Mouse (Mus musculus): ENCODE measurements around the gene Fam178b. TPM values are rescaled to one million over a fixed set of nuclear protein-coding genes. Genes with fewer than 3 reads are reported as not detected.

The Fam178b gene
- polyA plus RNA-seq, 1 experiment from 2014 or later: 1.2 TPM

DNA sequence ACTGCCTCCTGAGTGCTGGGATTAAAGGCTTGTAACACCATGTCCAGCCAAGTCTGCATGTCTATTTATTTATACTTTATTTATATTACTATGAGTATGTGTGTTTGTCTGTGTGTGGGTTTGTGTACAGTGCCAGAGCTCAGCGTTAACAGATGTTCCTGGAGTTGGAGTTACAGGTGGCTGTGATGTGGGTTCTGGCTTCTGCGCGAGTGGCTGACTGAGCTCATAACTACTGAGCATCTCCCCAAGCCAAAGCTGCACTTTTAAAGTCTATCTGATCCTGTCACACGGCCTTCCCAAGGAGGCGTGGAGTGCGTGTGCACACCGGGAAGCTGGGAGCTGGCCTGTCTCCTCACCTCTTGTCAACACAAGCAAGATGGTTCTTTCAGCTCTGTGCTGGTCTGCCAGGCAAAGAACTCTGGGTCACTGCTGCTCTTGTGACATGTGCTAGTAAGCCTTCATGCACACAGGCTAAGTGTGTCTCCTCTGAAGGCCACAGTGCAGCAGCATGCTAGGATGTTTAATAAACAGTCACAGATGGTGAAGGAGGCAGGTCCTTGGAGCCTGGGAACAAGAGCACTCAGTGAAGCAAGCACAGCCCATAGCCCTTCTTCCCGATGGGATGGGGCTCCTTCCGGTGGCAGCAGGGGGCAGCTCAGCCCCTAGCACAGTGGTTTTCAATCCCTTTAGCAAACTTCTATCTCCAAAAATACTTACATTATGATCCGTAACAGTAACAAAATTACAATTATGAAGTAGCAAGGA, 87.6 kb downstream of the Fam178b start:
- Histone ChIP-seq H3K4me2 (no peak overlapping the region), H3K27me3 (no peaks in the 10 kb centered on the region), H3K9me3 (no peaks in the 10 kb centered on the region), H3K9ac (no peak overlapping the region), H3K4me1 (peaks cover 15% of the 10 kb centered on the region), H3K27ac (peak overlapping the region; percentile 35; the same call in 1 of the 2 replicates), H3K36me3 (no peaks in the 10 kb centered on the region), H3K4me3 (no peak overlapping the region)
- ATAC-seq (ENCODE audit: insufficient number of reproducible peaks, low FRiP score, low TSS enrichment, low read depth): no peak
- WGBS: 49% methylated on average over 10 of the region's 10 CpGs

- ATAC-seq (ENCODE audit: insufficient number of reproducible peaks, low FRiP score, low TSS enrichment, low read depth): no peak
- no peaks in the 10 kb centered on the region for H3K36me3 ChIP-seq
Measured at GRCm38 (mm10) chr1:36593099-36593498, 89.9 kb downstream of the Fam178b start.

GRCm38 (mm10) chr1:36591408-36591807, 91.6 kb downstream of the Fam178b start:
- H3K4me1 ChIP-seq: peaks cover 46% of the 10 kb centered on the region
- no peaks in the 10 kb centered on the region for H3K36me3 ChIP-seq
- H3K4me2 ChIP-seq: no peak overlapping the region
- H3K9me3 ChIP-seq: no peaks in the 10 kb centered on the region
- WGBS: 79% methylated on average over 2 of the region's 2 CpGs
- no peak overlapping the region for H3K4me3 ChIP-seq
- no peak for ATAC-seq (ENCODE audit: insufficient number of reproducible peaks, low FRiP score, low TSS enrichment, low read depth)
- no peaks in the 10 kb centered on the region for H3K27me3 ChIP-seq
- no peak overlapping the region for H3K9ac ChIP-seq
- no peak overlapping the region for H3K27ac ChIP-seq

More at GRCm38 (mm10) chr1:36593099-36593498, 89.9 kb downstream of the Fam178b start:
- no peaks in the 10 kb centered on the region for H3K27me3 ChIP-seq
- no peak overlapping the region for H3K4me3 ChIP-seq
- no peaks in the 10 kb centered on the region for H3K9me3 ChIP-seq
- no peak overlapping the region for H3K27ac ChIP-seq
- H3K4me1 ChIP-seq: peaks cover 37% of the 10 kb centered on the region
- 17% methylated on average over 1 of the region's 1 CpGs for WGBS
- H3K4me2 ChIP-seq: no peak overlapping the region
- H3K9ac ChIP-seq: no peak overlapping the region

DNA sequence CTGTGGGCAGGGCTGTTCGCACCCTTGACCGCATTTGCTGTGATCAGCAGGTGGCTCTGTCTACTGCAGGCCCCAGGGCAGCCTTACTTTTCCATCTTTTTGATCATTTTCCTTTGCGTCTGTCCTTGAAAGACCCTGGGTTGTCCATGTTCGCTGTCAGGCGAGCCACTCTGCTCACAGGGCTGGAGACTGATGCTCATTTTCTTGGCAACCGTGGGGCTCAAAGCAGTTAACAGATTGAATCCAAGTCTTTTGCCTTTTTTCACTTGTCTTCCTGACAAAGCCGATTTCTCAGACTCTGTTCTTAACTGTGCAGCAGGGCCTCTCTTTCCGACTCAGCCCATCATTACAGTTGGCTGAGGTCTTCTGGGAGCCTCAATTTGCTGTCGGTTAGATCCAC, 92.3 kb downstream of the Fam178b start:
- Histone ChIP-seq H3K9ac (no peak overlapping the region), H3K9me3 (no peaks in the 10 kb centered on the region), H3K27me3 (no peaks in the 10 kb centered on the region), H3K27ac (no peak overlapping the region; the same call in 1 of the 2 replicates), H3K4me3 (no peak overlapping the region), H3K4me1 (peaks cover 42% of the 10 kb centered on the region), H3K36me3 (no peaks in the 10 kb centered on the region), H3K4me2 (no peak overlapping the region)
- ATAC-seq (ENCODE audit: insufficient number of reproducible peaks, low FRiP score, low TSS enrichment, low read depth): no peak
- 64% methylated on average over 9 of the region's 9 CpGs for whole genome bisulfite sequencing

DNA sequence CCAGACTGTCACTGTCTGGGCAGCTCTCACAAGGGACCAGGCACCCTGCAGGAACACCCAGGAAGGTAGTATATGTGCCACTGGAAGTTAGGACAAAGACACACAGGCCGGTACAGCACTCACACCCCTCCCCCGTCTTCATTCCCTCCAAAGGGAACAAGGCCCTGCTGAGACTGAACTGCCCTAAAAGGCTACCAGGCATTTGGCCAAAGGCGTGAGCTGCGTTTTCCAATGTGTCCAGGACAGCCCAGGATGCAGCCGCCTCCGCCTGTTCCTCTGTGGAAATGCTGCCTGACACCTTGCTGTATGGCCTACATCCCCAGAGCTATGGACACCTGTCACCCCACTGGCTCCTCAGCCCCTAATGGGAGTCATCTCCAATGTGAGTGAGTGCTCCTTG, 93.5 kb downstream of the Fam178b start:
- no peak overlapping the region for H3K9ac ChIP-seq
- no peaks in the 10 kb centered on the region for H3K36me3 ChIP-seq
- no peak overlapping the region for H3K4me3 ChIP-seq
- no peaks in the 10 kb centered on the region for H3K27me3 ChIP-seq
- ATAC-seq (ENCODE audit: insufficient number of reproducible peaks, low FRiP score, low TSS enrichment, low read depth): no peak
- no peak overlapping the region for H3K4me2 ChIP-seq
- H3K27ac ChIP-seq: peak overlapping the region; percentile 87
- no peaks in the 10 kb centered on the region for H3K9me3 ChIP-seq
- peaks cover 39% of the 10 kb centered on the region for H3K4me1 ChIP-seq
- WGBS: 44% methylated on average over 6 of the region's 6 CpGs

DNA sequence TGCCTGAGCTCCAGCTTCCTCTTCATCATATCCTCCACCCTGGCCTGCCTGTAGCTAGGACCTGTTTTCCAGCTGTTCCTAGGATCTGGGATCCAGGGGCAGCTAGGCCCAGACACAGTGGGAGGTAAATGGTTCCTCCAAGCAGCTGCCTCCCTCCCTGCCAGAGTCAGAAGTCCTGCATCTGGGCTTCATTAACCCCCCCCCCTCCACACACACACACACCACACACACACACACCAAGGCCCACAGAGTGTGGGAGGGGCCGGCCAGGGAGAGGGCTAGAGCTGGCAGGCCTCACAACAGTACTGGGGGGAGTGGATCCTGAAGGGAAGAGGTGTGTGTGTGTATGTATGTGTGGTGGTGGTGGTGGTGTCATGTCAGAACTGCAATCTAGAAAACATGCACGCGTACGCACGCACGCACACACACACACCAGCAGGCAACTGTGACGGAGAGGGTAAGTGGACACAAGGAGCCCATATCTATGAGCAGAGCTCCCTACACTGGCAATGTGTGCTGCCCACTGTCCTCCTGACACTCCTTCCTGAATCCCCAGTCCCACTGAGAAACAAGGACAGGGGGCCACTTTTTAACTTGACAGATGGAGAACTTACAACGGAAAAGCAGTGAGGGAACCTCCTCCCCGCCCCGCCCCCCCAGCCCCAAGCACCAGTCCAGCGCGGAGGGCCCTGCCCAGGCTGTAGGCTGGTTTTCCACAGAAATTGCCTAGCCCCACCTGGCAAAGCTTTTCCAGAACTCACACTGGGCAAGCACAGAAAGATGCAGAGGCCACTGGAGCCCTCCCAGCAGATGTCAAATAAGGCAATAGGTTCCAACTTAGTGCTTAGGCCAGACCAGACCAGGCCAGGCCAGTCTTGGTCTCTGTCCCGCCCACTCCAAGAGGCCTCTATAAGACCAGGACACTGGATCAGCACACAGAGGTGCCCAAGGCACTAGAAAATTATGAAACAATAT, 94.2 kb downstream of the Fam178b start:
- Histone ChIP-seq H3K4me1 (peaks cover 46% of the 10 kb centered on the region), H3K27ac (peak overlapping the region; percentile 87), H3K9me3 (no peaks in the 10 kb centered on the region), H3K9ac (no peak overlapping the region), H3K27me3 (no peaks in the 10 kb centered on the region), H3K36me3 (no peaks in the 10 kb centered on the region), H3K4me3 (no peak overlapping the region), H3K4me2 (peak overlapping the region; percentile 17; the same call in 1 of the 2 replicates)
- ATAC-seq (ENCODE audit: insufficient number of reproducible peaks, low FRiP score, low TSS enrichment, low read depth): peak; percentile 87
- 37% methylated on average over 13 of the region's 13 CpGs for WGBS

GRCm38 (mm10) chr1:36587860-36588259, 95.1 kb downstream of the Fam178b start:
- H3K9me3 ChIP-seq: no peaks in the 10 kb centered on the region
- H3K27ac ChIP-seq: peak overlapping the region; percentile 87
- no peak overlapping the region for H3K9ac ChIP-seq
- H3K4me1 ChIP-seq: peaks cover 53% of the 10 kb centered on the region
- H3K4me2 ChIP-seq: no peak overlapping the region
- no peak overlapping the region for H3K4me3 ChIP-seq
- no peaks in the 10 kb centered on the region for H3K36me3 ChIP-seq
- WGBS: 89% methylated on average over 6 of the region's 6 CpGs
- no peaks in the 10 kb centered on the region for H3K27me3 ChIP-seq
- ATAC-seq (ENCODE audit: insufficient number of reproducible peaks, low FRiP score, low TSS enrichment, low read depth): no peak

- WGBS: 28% methylated on average over 4 of the region's 4 CpGs
- no peaks in the 10 kb centered on the region for H3K9me3 ChIP-seq
- H3K4me2 ChIP-seq: no peak overlapping the region
- peaks cover 55% of the 10 kb centered on the region for H3K4me1 ChIP-seq
- no peak overlapping the region for H3K9ac ChIP-seq
- H3K36me3 ChIP-seq: no peaks in the 10 kb centered on the region
- H3K27ac ChIP-seq: no peak overlapping the region
- no peak overlapping the region for H3K4me3 ChIP-seq
- no peak for ATAC-seq (ENCODE audit: insufficient number of reproducible peaks, low FRiP score, low TSS enrichment, low read depth)
- H3K27me3 ChIP-seq: no peaks in the 10 kb centered on the region
Measured at GRCm38 (mm10) chr1:36586288-36586687, 96.7 kb downstream of the Fam178b start.

DNA sequence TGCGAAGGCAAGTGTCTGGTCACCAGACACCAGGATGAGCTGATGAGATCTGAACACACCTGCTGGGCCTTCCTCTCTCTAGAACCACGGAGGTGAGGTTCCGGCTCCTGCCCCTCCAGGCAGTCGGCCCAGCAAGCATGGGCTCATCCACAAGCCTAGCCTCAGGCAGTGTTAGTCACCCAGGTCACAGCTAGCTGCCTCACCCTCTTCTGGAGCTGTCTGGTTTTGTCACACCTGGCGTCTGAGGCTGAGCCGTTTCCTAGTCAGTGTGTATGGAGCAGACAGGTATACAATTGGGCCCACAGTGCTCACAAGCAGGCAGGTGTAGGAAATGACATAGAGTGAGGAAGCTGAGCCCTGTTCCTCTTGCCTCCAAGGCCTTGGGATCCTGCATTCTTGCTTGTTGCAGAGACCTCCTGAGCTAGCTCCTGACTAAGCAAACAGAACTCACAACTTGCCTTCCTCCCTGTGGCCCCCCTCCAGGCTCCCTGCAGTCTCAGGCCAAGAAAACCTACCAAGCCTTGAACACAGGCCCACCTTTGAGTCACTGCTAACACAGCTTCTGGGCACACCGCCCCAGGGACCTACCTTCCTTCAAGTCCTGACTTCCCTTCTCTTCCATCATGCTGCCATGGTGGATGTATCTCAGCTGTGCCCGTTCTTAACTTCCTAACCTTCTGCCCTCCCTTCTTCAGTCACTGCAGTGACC, 99.4 kb downstream of the Fam178b start:
- no peak for ATAC-seq (ENCODE audit: insufficient number of reproducible peaks, low FRiP score, low TSS enrichment, low read depth)
- WGBS: 68% methylated on average over 8 of the region's 8 CpGs
- H3K4me2 ChIP-seq: no peak overlapping the region
- H3K9me3 ChIP-seq: no peaks in the 10 kb centered on the region
- H3K4me1 ChIP-seq: peaks cover 56% of the 10 kb centered on the region
- H3K9ac ChIP-seq: no peak overlapping the region
- H3K27ac ChIP-seq: peak overlapping the region; percentile 17; the same call in 1 of the 2 replicates
- H3K27me3 ChIP-seq: no peaks in the 10 kb centered on the region
- no peaks in the 10 kb centered on the region for H3K36me3 ChIP-seq
- no peak overlapping the region for H3K4me3 ChIP-seq

DNA sequence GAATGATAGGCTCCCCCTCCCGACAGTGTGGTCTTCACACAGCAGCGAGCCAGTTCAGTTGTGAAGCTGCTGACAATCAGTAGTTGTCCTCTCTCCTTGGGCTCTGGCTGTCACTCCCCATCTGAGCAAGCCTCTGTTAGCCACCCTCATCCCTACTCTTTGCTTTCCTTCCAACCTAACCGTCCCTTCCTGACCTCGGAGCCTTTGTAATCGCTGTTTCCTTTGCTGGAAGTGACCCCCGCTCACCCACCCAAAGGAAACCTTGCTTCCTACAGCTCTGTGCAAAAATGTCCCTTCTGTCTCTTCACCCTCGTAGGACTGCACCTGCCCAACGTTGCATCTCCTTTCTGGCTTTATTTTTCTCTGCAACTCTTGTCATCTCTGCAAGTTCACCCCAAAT, 100.8 kb downstream of the Fam178b start:
- no peaks in the 10 kb centered on the region for H3K36me3 ChIP-seq
- H3K4me2 ChIP-seq: no peak overlapping the region
- no peak for ATAC-seq (ENCODE audit: insufficient number of reproducible peaks, low FRiP score, low TSS enrichment, low read depth)
- H3K4me3 ChIP-seq: no peak overlapping the region
- peak overlapping the region; percentile 14; the same call in 1 of the 2 replicates for H3K27ac ChIP-seq
- no peaks in the 10 kb centered on the region for H3K27me3 ChIP-seq
- H3K9ac ChIP-seq: no peak overlapping the region
- H3K9me3 ChIP-seq: no peaks in the 10 kb centered on the region
- WGBS: 85% methylated on average over 8 of the region's 8 CpGs
- peaks cover 47% of the 10 kb centered on the region for H3K4me1 ChIP-seq

DNA sequence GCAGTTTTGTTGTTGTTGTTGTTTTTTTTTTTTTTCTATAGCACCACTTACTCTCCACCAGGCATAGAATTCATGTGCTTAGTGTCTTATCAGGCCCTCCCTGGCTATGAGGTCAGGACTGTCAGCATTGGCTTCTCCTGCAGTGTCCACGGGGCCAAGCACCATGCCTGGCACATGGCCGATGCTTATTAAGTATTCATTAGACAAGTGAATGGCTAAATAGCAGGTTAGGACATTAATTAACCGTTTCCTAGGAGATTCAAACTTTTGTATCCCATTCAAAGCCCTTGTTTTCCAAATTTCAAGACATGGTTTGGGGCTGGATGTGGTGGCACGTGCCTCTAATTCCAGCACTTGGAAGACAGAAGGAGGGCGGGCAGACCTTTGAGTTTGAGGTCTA, 101.7 kb downstream of the Fam178b start:
- H3K4me1 ChIP-seq: peaks cover 53% of the 10 kb centered on the region
- ATAC-seq (ENCODE audit: insufficient number of reproducible peaks, low FRiP score, low TSS enrichment, low read depth): no peak

More for the DNA sequence above, 101.7 kb downstream of the Fam178b start:
- Histone ChIP-seq H3K9me3 (no peaks in the 10 kb centered on the region), H3K36me3 (no peaks in the 10 kb centered on the region), H3K27me3 (no peaks in the 10 kb centered on the region), H3K9ac (no peak overlapping the region), H3K27ac (peak overlapping the region; percentile 89), H3K4me2 (no peak overlapping the region), H3K4me3 (no peak overlapping the region)
- 82% methylated on average over 5 of the region's 5 CpGs for WGBS

Data from limb, embryonic 15.5 days (tissue).